Mouse (Mus musculus) thymus, postnatal 4 days (tissue): ENCODE results near the gene Foxo3.

Experiments used
- DNase-seq: peaks from one replicate; pipeline ENCODE4 v3.0.0; 2021

Foxo3 gene

GRCm38 (mm10) chr10:42221136-42221891 is 55.2 kb downstream of the Foxo3 start:
- no peak for DNase-seq

GRCm38 (mm10) chr10:42220418-42220952 is 56.1 kb downstream of the Foxo3 start:
- peak; percentile 38 for DNase-seq

GRCm38 (mm10) chr10:42211407-42211806 is 65.1 kb downstream of the Foxo3 start:
- DNase-seq = no peak

- no peak for DNase-seq
These were observed 65.9 kb downstream of the Foxo3 start for GRCm38 (mm10) chr10:42210641-42211040.

- DNase-seq = no peak
These were observed 66.7 kb downstream of the Foxo3 start for GRCm38 (mm10) chr10:42209809-42210208.

- DNase-seq = no peak
These were observed 68.9 kb downstream of the Foxo3 start for GRCm38 (mm10) chr10:42207612-42208011.

- DNase-seq = no peak
These were observed 71.7 kb downstream of the Foxo3 start for GRCm38 (mm10) chr10:42204768-42205412.

GRCm38 (mm10) chr10:42203321-42204155 is 73.0 kb downstream of the Foxo3 start:
- no peak for DNase-seq

- no peak for DNase-seq
These were observed 74.0 kb downstream of the Foxo3 start for GRCm38 (mm10) chr10:42202561-42202960.

GRCm38 (mm10) chr10:42199472-42199871 is 77.1 kb downstream of the Foxo3 start:
- no peak for DNase-seq

GRCm38 (mm10) chr10:42198682-42199081 is 77.9 kb downstream of the Foxo3 start:
- no peak for DNase-seq

- DNase-seq = no peak
These were observed 81.8 kb downstream of the Foxo3 start for GRCm38 (mm10) chr10:42194784-42195183.

GRCm38 (mm10) chr10:42193981-42194380 is 82.6 kb downstream of the Foxo3 start:
- no peak for DNase-seq

GRCm38 (mm10) chr10:42192951-42193350 is 83.6 kb downstream of the Foxo3 start:
- DNase-seq = peak; percentile 36

- no peak for DNase-seq
These were observed 86.7 kb downstream of the Foxo3 start for GRCm38 (mm10) chr10:42189674-42190434.

- no peak for DNase-seq
These were observed 87.5 kb downstream of the Foxo3 start for GRCm38 (mm10) chr10:42189037-42189436.

- no peak for DNase-seq
These were observed 88.5 kb downstream of the Foxo3 start for GRCm38 (mm10) chr10:42188091-42188490.

- no peak for DNase-seq
These were observed 89.6 kb downstream of the Foxo3 start for GRCm38 (mm10) chr10:42186941-42187401.

- no peak for DNase-seq
These were observed 96.2 kb downstream of the Foxo3 start for GRCm38 (mm10) chr10:42180333-42180732.

- DNase-seq = no peak
These were observed 97.8 kb downstream of the Foxo3 start for GRCm38 (mm10) chr10:42178751-42179150.

- no peak for DNase-seq
These were observed 98.5 kb downstream of the Foxo3 start for GRCm38 (mm10) chr10:42177771-42178674.
